Mouse (Mus musculus) bone marrow, adult 2 months (tissue): ENCODE data around the gene Cdkn1a.

Source experiments
- CTCF ChIP-seq: fragments of 200-500 bp; IDR thresholded peaks from 2 replicates; pipeline ENCODE4 v1.5.1; 2011; ENCODE audit warnings: low read length, control low read depth; ENCODE audit not compliant: control insufficient read depth, insufficient read depth
- POLR2A ChIP-seq: fragments of 200-500 bp; IDR thresholded peaks from 2 replicates; pipeline ENCODE4 v1.6.1; 2011; ENCODE audit warnings: low read depth, mild to moderate bottlenecking, control low read depth, low read length, borderline replicate concordance; ENCODE audit not compliant: control insufficient read depth

DNA sequence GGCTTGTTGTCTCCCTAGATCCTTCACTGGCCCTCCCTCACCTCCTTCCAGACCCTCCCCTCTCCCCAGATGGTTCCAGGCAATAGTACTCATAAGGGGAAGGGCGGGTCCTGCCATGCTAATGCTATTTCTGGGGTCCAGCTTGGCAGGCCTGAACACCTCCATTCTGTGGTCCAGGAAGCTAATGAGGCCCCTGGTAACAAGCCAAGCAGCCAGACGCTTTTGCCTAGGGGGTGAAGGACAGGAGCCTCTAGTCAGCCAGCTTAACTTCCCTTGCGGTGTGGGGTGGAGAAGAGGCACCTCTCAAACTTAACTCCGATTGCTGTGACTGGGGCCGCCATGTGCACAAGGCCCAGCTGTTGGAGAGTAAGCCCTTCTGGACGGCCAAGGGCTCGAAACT lies 59.0 kb downstream of the Cdkn1a start:
- TF ChIP-seq CTCF: no peak
- no peak for TF ChIP-seq POLR2A
